Mouse (Mus musculus): Measurements from ENCODE around the gene Naif1. TPM values are rescaled to one million over a fixed set of nuclear protein-coding genes. Genes with fewer than 3 reads are reported as not detected.

Naif1 gene
- total and polyA plus RNA-seq, 2 experiments from 2014 or later: 3.5 to 4.2 TPM

- no peak overlapping the region for H3K4me3 ChIP-seq (ENCODE audit: low read depth, low read length)
- WGBS: 47% methylated on average over 8 of the region's 8 CpGs
- peak overlapping the region; percentile 35 for H3K4me2 ChIP-seq (ENCODE audit: low read depth, low read length)
- no peak overlapping the region for H3K9ac ChIP-seq (replicated peaks; ENCODE audit: low read depth, low read length)
- no peaks in the 10 kb centered on the region for H3K27me3 ChIP-seq (ENCODE audit: control insufficient read depth, insufficient read depth, low read length)
- peak overlapping the region; percentile 66 for H3K27ac ChIP-seq (ENCODE audit: low read depth)
- H3K4me1 ChIP-seq (ENCODE audit: control insufficient read depth, insufficient read depth): peaks cover 50% of the 10 kb centered on the region
- DNase-seq (ENCODE audit: low spot score): peak; percentile 70
- no peak; the same call in 1 of the 2 replicates for ATAC-seq (ENCODE audit: insufficient read depth, low read depth)
- TF ChIP-seq EP300 (IDR thresholded peaks at IDR 0.05; ENCODE audit: low read depth) (no peak), CTCF (IDR thresholded peaks at IDR 0.05; ENCODE audit: low read depth) (no peak)
- no peaks in the 10 kb centered on the region for H3K9me3 ChIP-seq (replicated peaks; ENCODE audit: control insufficient read depth, low read length)
- no peaks in the 10 kb centered on the region for H3K36me3 ChIP-seq (replicated peaks; ENCODE audit: control insufficient read depth, insufficient read depth, low read length)
Measured at GRCm38 (mm10) chr2:32428262-32428722, 22.0 kb upstream of the Naif1 start.

- H3K4me2 ChIP-seq (ENCODE audit: low read depth, low read length): no peak overlapping the region
- no peaks in the 10 kb centered on the region for H3K36me3 ChIP-seq (replicated peaks; ENCODE audit: control insufficient read depth, insufficient read depth, low read length)
- no peak overlapping the region for H3K9ac ChIP-seq (replicated peaks; ENCODE audit: low read depth, low read length)
- peaks cover 40% of the 10 kb centered on the region for H3K4me1 ChIP-seq (ENCODE audit: control insufficient read depth, insufficient read depth)
- H3K27ac ChIP-seq (ENCODE audit: low read depth): peak overlapping the region; percentile 66; the same call in 1 of the 2 replicates
- TF ChIP-seq CTCF (IDR thresholded peaks at IDR 0.05; ENCODE audit: low read depth) (no peak), EP300 (IDR thresholded peaks at IDR 0.05; ENCODE audit: low read depth) (no peak)
- H3K4me3 ChIP-seq (ENCODE audit: low read depth, low read length): no peak overlapping the region
- DNase-seq (ENCODE audit: low spot score): no peak
- 55% methylated on average over 4 of the region's 4 CpGs for WGBS
- ATAC-seq (ENCODE audit: insufficient read depth, low read depth): no peak
- no peaks in the 10 kb centered on the region for H3K9me3 ChIP-seq (replicated peaks; ENCODE audit: control insufficient read depth, low read length)
- H3K27me3 ChIP-seq (ENCODE audit: control insufficient read depth, insufficient read depth, low read length): no peaks in the 10 kb centered on the region
Measured at GRCm38 (mm10) chr2:32429215-32429891, 20.9 kb upstream of the Naif1 start.

DNA sequence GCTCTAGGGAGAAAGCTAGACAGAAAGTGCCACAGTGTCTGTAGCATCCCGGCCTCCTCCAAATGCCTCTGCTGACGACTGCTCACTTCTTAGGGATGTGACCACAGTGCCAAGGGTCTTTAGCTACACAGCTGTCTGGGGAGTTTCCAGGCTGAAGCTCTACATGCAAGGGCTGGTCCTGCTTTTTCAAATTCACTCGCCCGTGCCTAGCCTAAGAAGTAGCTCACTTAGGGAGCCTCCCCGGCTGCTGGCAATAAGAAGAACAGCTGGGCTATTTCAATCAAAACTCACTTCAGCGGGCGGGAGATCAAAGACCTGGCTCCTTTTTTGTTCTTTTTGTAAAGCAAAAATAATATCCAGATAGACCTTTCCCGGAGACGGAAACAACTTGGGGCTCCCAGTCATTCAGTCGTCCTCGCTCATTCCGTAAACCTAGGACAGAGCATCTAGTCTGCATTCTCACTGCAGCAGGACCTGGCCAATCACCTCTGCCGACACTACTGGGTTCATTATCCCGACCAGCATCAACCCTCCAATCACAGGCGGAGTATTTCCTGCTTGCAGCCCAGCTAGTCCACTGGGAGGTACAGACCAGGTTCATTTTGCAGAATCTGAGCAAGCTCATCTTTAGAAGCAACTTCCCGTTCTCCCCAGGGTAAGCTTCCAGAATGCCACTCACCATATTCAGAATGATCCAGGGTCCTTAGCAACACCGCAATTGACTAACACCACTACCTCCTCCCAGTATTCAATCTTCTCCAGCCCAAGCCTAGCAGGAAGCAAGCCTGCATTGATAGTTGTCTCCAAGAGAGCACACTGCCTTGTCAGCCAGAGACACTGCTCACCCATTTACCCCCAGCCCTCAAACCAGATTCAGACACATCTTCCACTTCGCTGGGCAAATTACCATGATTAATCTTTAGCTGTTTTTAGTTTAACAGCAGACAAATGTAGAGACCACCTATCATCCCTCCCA lies 19.3 kb upstream of the Naif1 start:
- Histone ChIP-seq H3K36me3 (replicated peaks; ENCODE audit: control insufficient read depth, insufficient read depth, low read length) (no peaks in the 10 kb centered on the region), H3K27me3 (ENCODE audit: control insufficient read depth, insufficient read depth, low read length) (no peaks in the 10 kb centered on the region), H3K27ac (ENCODE audit: low read depth) (peak overlapping the region; percentile 65), H3K4me3 (ENCODE audit: low read depth, low read length) (peak overlapping the region; percentile 41), H3K4me2 (ENCODE audit: low read depth, low read length) (peak overlapping the region; percentile 66), H3K4me1 (ENCODE audit: control insufficient read depth, insufficient read depth) (peaks cover 33% of the 10 kb centered on the region), H3K9me3 (replicated peaks; ENCODE audit: control insufficient read depth, low read length) (no peaks in the 10 kb centered on the region), H3K9ac (replicated peaks; ENCODE audit: low read depth, low read length) (peak overlapping the region; percentile 53)
- DNase-seq (ENCODE audit: low spot score): peak; percentile 84
- peak; percentile 90 for ATAC-seq (ENCODE audit: insufficient read depth, low read depth)
- WGBS: 15% methylated on average over 18 of the region's 18 CpGs
- no peak for TF ChIP-seq EP300 (IDR thresholded peaks at IDR 0.05; ENCODE audit: low read depth)
- TF ChIP-seq CTCF (IDR thresholded peaks at IDR 0.05; ENCODE audit: low read depth): no peak

DNA sequence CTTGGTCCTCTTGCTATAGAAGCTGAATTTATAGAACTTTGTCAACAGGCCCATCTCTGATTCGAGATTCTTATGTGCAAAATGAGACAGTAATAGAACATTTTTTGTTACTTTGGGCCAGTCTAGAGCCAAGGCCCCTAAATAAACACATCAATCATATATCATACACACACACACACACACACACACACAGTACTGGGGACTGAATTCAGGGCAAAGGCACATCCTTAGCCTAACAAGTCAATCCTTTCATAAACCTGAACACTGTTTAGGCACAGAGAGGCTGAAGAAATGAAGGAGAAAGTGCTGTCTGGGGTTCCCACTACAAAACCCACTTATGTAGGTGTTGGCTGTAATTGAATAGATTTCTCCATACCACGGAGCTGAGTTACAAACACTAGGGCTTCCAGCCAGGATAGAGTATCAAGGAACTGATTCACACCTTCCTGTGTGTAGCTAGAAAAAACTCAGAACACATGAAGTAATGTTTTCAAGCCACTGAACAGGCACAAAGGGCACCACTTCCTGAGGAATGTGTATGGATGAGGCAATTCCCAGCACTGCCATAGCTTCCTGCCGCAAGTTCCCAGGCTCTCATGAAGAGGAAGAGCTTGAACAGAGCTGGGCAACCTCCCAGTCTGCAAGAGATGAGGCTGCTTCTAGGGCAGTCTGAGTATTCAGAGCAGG lies 13.4 kb upstream of the Naif1 start:
- H3K4me1 ChIP-seq (ENCODE audit: control insufficient read depth, insufficient read depth): peaks cover 19% of the 10 kb centered on the region
- H3K9ac ChIP-seq (replicated peaks; ENCODE audit: low read depth, low read length): no peak overlapping the region; the same call in 1 of the 2 replicates
- ATAC-seq (ENCODE audit: insufficient read depth, low read depth) (peak; percentile 74), DNase-seq (ENCODE audit: low spot score) (peak; percentile 69)
- no peaks in the 10 kb centered on the region for H3K27me3 ChIP-seq (ENCODE audit: control insufficient read depth, insufficient read depth, low read length)
- H3K4me3 ChIP-seq (ENCODE audit: low read depth, low read length): no peak overlapping the region
- H3K9me3 ChIP-seq (replicated peaks; ENCODE audit: control insufficient read depth, low read length): no peaks in the 10 kb centered on the region
- TF ChIP-seq CTCF (IDR thresholded peaks at IDR 0.05; ENCODE audit: low read depth) (no peak), EP300 (IDR thresholded peaks at IDR 0.05; ENCODE audit: low read depth) (no peak)
- no peak overlapping the region for H3K4me2 ChIP-seq (ENCODE audit: low read depth, low read length)
- H3K36me3 ChIP-seq (replicated peaks; ENCODE audit: control insufficient read depth, insufficient read depth, low read length): no peaks in the 10 kb centered on the region
- 42% methylated on average over 3 of the region's 3 CpGs for WGBS
- peak overlapping the region; percentile 80 for H3K27ac ChIP-seq (ENCODE audit: low read depth)

DNA sequence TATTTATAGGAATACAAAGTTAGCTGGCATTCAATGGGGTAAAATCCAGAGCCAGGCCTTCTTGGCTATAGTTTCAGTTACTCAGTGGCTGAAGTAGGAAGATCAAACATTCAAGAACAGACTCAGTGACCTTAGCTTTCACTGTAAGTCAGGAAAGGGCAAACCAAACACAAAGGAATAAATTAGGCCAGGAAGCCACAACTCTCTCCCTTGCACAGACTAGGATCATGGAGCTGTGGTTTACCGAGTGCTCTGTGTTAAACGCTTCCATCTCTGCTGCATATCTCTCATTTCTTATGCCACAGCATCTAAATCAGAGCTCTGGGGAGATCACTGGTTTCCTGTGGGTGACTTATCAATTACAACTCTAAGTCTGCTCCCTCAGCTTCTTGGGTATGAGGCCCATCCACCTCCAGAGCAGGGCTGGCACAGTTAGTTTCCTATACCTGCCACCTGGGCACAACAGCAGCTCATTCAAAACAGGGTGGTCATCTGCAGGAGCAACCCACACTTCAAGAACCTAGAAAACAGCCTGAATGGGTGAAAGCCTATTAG lies 12.6 kb upstream of the Naif1 start:
- Histone ChIP-seq H3K36me3 (replicated peaks; ENCODE audit: control insufficient read depth, insufficient read depth, low read length) (no peaks in the 10 kb centered on the region), H3K9ac (replicated peaks; ENCODE audit: low read depth, low read length) (no peak overlapping the region; the same call in 1 of the 2 replicates), H3K27ac (ENCODE audit: low read depth) (peak overlapping the region; percentile 80), H3K4me3 (ENCODE audit: low read depth, low read length) (no peak overlapping the region), H3K27me3 (ENCODE audit: control insufficient read depth, insufficient read depth, low read length) (no peaks in the 10 kb centered on the region), H3K4me2 (ENCODE audit: low read depth, low read length) (no peak overlapping the region), H3K4me1 (ENCODE audit: control insufficient read depth, insufficient read depth) (peaks cover 19% of the 10 kb centered on the region), H3K9me3 (replicated peaks; ENCODE audit: control insufficient read depth, low read length) (no peaks in the 10 kb centered on the region)
- no peak for TF ChIP-seq EP300 (IDR thresholded peaks at IDR 0.05; ENCODE audit: low read depth)
- TF ChIP-seq CTCF (IDR thresholded peaks at IDR 0.05; ENCODE audit: low read depth): no peak
- WGBS: 55% methylated on average over 2 of the region's 2 CpGs
- no peak for DNase-seq (ENCODE audit: low spot score)
- ATAC-seq (ENCODE audit: insufficient read depth, low read depth): no peak

Measured in heart, postnatal 0 days (tissue).